Mouse (Mus musculus): Measurements from ENCODE around the gene Magi3. TPM values are rescaled to one million over a fixed set of nuclear protein-coding genes. Genes with fewer than 3 reads are reported as not detected.

Magi3 gene
- total and polyA plus RNA-seq, 3 experiments: 0.68 to 2.6 (median 1.8) TPM

DNA sequence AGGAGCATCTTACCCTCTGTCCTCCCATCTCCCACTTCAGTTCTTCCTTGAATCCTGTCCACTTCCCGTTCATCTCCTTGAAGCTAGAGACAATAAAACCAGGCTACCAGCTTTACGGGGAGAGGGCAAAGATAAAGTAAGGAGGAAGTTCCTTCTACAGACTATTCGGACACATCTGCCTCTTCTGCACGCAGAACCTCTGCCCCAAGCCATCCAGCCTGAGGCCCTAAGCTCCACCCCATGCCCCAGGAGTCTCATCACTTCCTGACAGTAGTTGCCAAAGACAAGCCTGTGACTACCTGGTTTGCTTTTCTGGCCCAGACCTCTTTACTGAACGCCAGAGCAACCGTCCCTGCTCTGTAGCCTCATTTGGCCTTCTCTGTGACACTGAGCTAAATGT lies 23.8 kb upstream of the Magi3 start:
- no peaks in the 10 kb centered on the region for H3K36me3 ChIP-seq (replicated peaks in 1 of 2; ENCODE audit: control insufficient read depth in 1 of 2, insufficient read depth in 1 of 2, low read length in 1 of 2)
- DNase-seq (ENCODE audit: extremely low read depth): no peak
- H3K9ac ChIP-seq (ENCODE audit: insufficient read depth, low read depth): no peak overlapping the region
- no peaks in the 10 kb centered on the region for H3K9me3 ChIP-seq (replicated peaks; ENCODE audit: low read length)
- in situ Hi-C loops (cut with MboI; ENCODE audit: low pct_ligation_motif_present, low pct_unique_long_range_greater_than_20kb, low sequenced_read_pairs): no loop called here
- peaks cover 3 to 15% of the 10 kb centered on the region in 2 experiments; a peak in 3 of 4 replicates for H3K4me1 ChIP-seq (ENCODE audit: control insufficient read depth in 1 of 2, insufficient read depth in 2 of 2)
- dilution Hi-C loops (cut with MboI; ENCODE audit: extremely low pct_ligation_motif_present, extremely low pct_unique_long_range_greater_than_20kb, low sequenced_read_pairs): no loop called here
- H3K27me3 ChIP-seq (replicated peaks): no peaks in the 10 kb centered on the region
- TF ChIP-seq USF1 (IDR thresholded peaks at IDR 0.05; ENCODE audit: low read depth, low read length) (no peak), JUN (IDR thresholded peaks at IDR 0.05; ENCODE audit: insufficient read depth, low read depth, low read length) (no peak), MEF2A (IDR thresholded peaks at IDR 0.05; ENCODE audit: borderline replicate concordance, low read depth, low read length) (no peak), CHD1 (IDR thresholded peaks at IDR 0.05; ENCODE audit: low read depth, low read length) (no peak), MAFK (IDR thresholded peaks at IDR 0.05; ENCODE audit: insufficient replicate concordance, low read length) (no peak), KAT2A (IDR thresholded peaks at IDR 0.05; ENCODE audit: insufficient replicate concordance, low read length) (no peak)
- H3K79me2 ChIP-seq (replicated peaks; ENCODE audit: control insufficient read depth, extremely low read depth, insufficient read depth, poor library complexity, severe bottlenecking): no peaks in the 10 kb centered on the region
- H3K4me2 ChIP-seq (ENCODE audit: insufficient read depth, low read depth, poor library complexity, severe bottlenecking): no peak overlapping the region
- no peak overlapping the region for H3K4me3 ChIP-seq (replicated peaks in 1 of 3; ENCODE audit: low read depth in 2 of 3, low read length in 2 of 3, poor library complexity in 1 of 3)
- H3K27ac ChIP-seq (ENCODE audit: insufficient read depth, low read depth): no peak overlapping the region

DNA sequence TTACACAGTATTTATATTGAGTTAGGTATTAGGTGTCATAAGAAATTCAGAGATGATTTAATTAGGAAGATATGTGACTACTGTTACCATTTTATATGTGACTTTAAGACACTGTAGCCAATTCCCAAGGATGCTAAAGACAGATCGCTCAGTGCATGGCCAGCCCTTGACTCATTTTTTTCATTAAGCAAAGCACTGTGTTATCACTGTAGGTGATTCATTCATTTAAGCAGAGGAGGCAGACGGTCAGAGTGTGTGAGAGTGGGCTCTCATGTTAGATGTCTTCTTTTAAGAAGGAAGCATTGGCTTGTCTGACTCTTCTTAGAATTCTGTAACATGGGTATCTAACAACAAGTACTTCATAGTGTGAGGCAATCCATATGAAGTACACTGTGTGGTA lies 19.6 kb upstream of the Magi3 start:
- dilution Hi-C loops (cut with MboI; ENCODE audit: extremely low pct_ligation_motif_present, extremely low pct_unique_long_range_greater_than_20kb, low sequenced_read_pairs) (no loop called here), in situ Hi-C loops (cut with MboI; ENCODE audit: low pct_ligation_motif_present, low pct_unique_long_range_greater_than_20kb, low sequenced_read_pairs) (no loop called here)
- no peaks in the 10 kb centered on the region for H3K36me3 ChIP-seq (replicated peaks in 1 of 2; ENCODE audit: control insufficient read depth in 1 of 2, insufficient read depth in 1 of 2, low read length in 1 of 2)
- TF ChIP-seq RAD21 (IDR thresholded peaks at IDR 0.05; ENCODE audit: low read depth, low read length) (no peak), NRF1 (IDR thresholded peaks at IDR 0.05; ENCODE audit: low read depth, low read length) (no peak), ZNF384 (IDR thresholded peaks at IDR 0.05; ENCODE audit: low read depth, low read length) (no peak), RCOR1 (conservative IDR thresholded peaks at IDR 0.05; ENCODE audit: low read depth, low read length) (no peak), E2F4 (IDR thresholded peaks at IDR 0.05; ENCODE audit: insufficient replicate concordance, low read depth, low read length) (no peak), MYC (IDR thresholded peaks at IDR 0.05; ENCODE audit: low read depth, low read length) (no peak), POLR2AphosphoS2 (IDR thresholded peaks at IDR 0.05; ENCODE audit: low read depth, low read length) (no peak), MAX (IDR thresholded peaks at IDR 0.05; ENCODE audit: low read length) (no peak), UBTF (IDR thresholded peaks at IDR 0.05; ENCODE audit: low read depth, low read length) (no peak), USF1 (IDR thresholded peaks at IDR 0.05; ENCODE audit: low read depth, low read length) (no peak), ZKSCAN1 (IDR thresholded peaks at IDR 0.05; ENCODE audit: borderline replicate concordance, low read depth, low read length) (no peak), ZMIZ1 (IDR thresholded peaks at IDR 0.05; ENCODE audit: low read depth, low read length) (no peak), GABPA (IDR thresholded peaks at IDR 0.05; ENCODE audit: insufficient replicate concordance, low read depth, low read length) (no peak), JUN (IDR thresholded peaks at IDR 0.05; ENCODE audit: insufficient read depth, low read depth, low read length) (no peak)
- H3K79me2 ChIP-seq (replicated peaks; ENCODE audit: control insufficient read depth, extremely low read depth, insufficient read depth, poor library complexity, severe bottlenecking): no peaks in the 10 kb centered on the region
- H3K27ac ChIP-seq (ENCODE audit: insufficient read depth, low read depth): no peak overlapping the region
- H3K9ac ChIP-seq (ENCODE audit: insufficient read depth, low read depth): no peak overlapping the region
- no peak overlapping the region for H3K4me2 ChIP-seq (ENCODE audit: insufficient read depth, low read depth, poor library complexity, severe bottlenecking)
- DNase-seq (ENCODE audit: extremely low read depth): no peak
- H3K9me3 ChIP-seq (replicated peaks; ENCODE audit: low read length): no peaks in the 10 kb centered on the region
- no peaks in the 10 kb centered on the region for H3K27me3 ChIP-seq (replicated peaks)
- no peak overlapping the region for H3K4me3 ChIP-seq (replicated peaks in 1 of 3; ENCODE audit: low read depth in 2 of 3, low read length in 2 of 3, poor library complexity in 1 of 3)
- H3K4me1 ChIP-seq (ENCODE audit: control insufficient read depth in 1 of 2, insufficient read depth in 2 of 2): peaks cover 0 to 7% of the 10 kb centered on the region in 2 experiments; a peak in 1 of 4 replicates
